In genomic region chr2:27975786-27976185, GRCm38 (mm10) we compare ENCODE assay signal across 19 mouse cellular contexts.
DNase-seq lines count a peak whose midpoint lies in the region; ATAC-seq lines count a peak whose summit lies in the region.
"Had no signal": no experiment of that assay in that cellular context is flagged by ENCODE, and none has a peak within 500 bp of the region (broad histone marks: within the 10 kb centered on the region; RNA-seq: fewer than 3 reads in every experiment).

No protein-coding gene starts in this region.

- no peak overlapping the region for H3K4me3 ChIP-seq in liver, embryonic 13.5 days (replicated peaks)
- no peak overlapping the region for H3K4me3 ChIP-seq in intestine, embryonic 16.5 days (ENCODE audit: low read length)
- H3K4me3 ChIP-seq: embryonic facial prominence, embryonic 13.5 days; heart, embryonic 12.5 days; hindbrain, embryonic 13.5 days; limb, embryonic 12.5 days; megakaryocyte, embryonic 14.5 days had no signal

- WGBS in liver, embryonic 13.5 days (ENCODE audit: insufficient replicate concordance), result 34% methylated on average over 3 of the region's 3 CpGs
- WGBS in intestine, embryonic 16.5 days, result 41% methylated on average over 3 of the region's 3 CpGs

- peaks cover 85% of the 10 kb centered on the region for H3K4me1 ChIP-seq in liver, embryonic 13.5 days (replicated peaks)
- no peaks in the 10 kb centered on the region for H3K4me1 ChIP-seq in intestine, embryonic 16.5 days (ENCODE audit: control insufficient read depth, insufficient read depth, low read length)
- H3K4me1 ChIP-seq: limb, embryonic 12.5 days; megakaryocyte, embryonic 14.5 days had no signal

- H3K9me3 ChIP-seq in liver, embryonic 13.5 days (replicated peaks), result no peaks in the 10 kb centered on the region
- H3K9me3 ChIP-seq in intestine, embryonic 16.5 days (ENCODE audit: control insufficient read depth, low read length), result no peaks in the 10 kb centered on the region
- H3K9me3 ChIP-seq: embryonic facial prominence, embryonic 13.5 days; hindbrain, embryonic 13.5 days; limb, embryonic 12.5 days had no signal

- DNase-seq in frontal cortex, postnatal 25 days (ENCODE audit: low spot score in 2 of 2), result no peak
- peak; percentile 21 to 25 for DNase-seq in left cerebral cortex, postnatal 36 days (ENCODE audit: low spot score in 2 of 2)
- DNase-seq in left cerebral cortex, adult 11 months (ENCODE audit: low spot score), result no peak
- DNase-seq in liver, embryonic 13.5 days, result no peak
- DNase-seq in right cerebral cortex, postnatal 36 days (ENCODE audit: low spot score in 2 of 2), result peak; percentile 10 to 29
- no peak for DNase-seq in urinary bladder, postnatal 36 days (ENCODE audit: low spot score in 2 of 2)
- DNase-seq: cerebellum, adult 18-20 months; gastrocnemius, postnatal 14 days; kidney, postnatal 25 days; thymus, postnatal 36 days had no signal

- peak overlapping the region; percentile 36 for H3K9ac ChIP-seq in liver, embryonic 13.5 days
- H3K9ac ChIP-seq in intestine, embryonic 16.5 days (ENCODE audit: low read depth, low read length), result no peak overlapping the region
- H3K9ac ChIP-seq: heart, embryonic 12.5 days; hindbrain, embryonic 13.5 days; limb, embryonic 12.5 days had no signal

- H3K27me3 ChIP-seq in liver, embryonic 13.5 days, result no peaks in the 10 kb centered on the region
- no peaks in the 10 kb centered on the region for H3K27me3 ChIP-seq in intestine, embryonic 16.5 days (replicated peaks; ENCODE audit: control insufficient read depth, insufficient read depth, low read length)
- H3K27me3 ChIP-seq: embryonic facial prominence, embryonic 13.5 days; heart, embryonic 12.5 days; hindbrain, embryonic 13.5 days; limb, embryonic 12.5 days had no signal

- peak overlapping the region; percentile 99 for H3K27ac ChIP-seq in liver, embryonic 13.5 days
- H3K27ac ChIP-seq in intestine, embryonic 16.5 days (ENCODE audit: low read length), result no peak overlapping the region
- H3K27ac ChIP-seq: embryonic facial prominence, embryonic 13.5 days; hindbrain, embryonic 13.5 days; stomach, postnatal 0 days had no signal

- H3K36me3 ChIP-seq in liver, embryonic 13.5 days, result no peaks in the 10 kb centered on the region; the same call in 1 of the 2 replicates
- H3K36me3 ChIP-seq in intestine, embryonic 16.5 days (ENCODE audit: control insufficient read depth, insufficient read depth, low read length), result peaks cover 11% of the 10 kb centered on the region; the same call in 1 of the 2 replicates
- H3K36me3 ChIP-seq: hindbrain, embryonic 13.5 days had no signal

- ATAC-seq in frontal cortex, adult (ENCODE audit: low TSS enrichment), result peak; percentile 34; the same call in 1 of the 2 replicates
- no peak for ATAC-seq in liver, embryonic 13.5 days (ENCODE audit: low read depth)
- no peak for ATAC-seq in intestine, embryonic 16.5 days
- ATAC-seq: intestine, postnatal 0 days had no signal

- H3K4me2 ChIP-seq in liver, embryonic 13.5 days, result no peak overlapping the region
- no peak overlapping the region for H3K4me2 ChIP-seq in intestine, embryonic 16.5 days (ENCODE audit: low read depth, low read length)
- H3K4me2 ChIP-seq: embryonic facial prominence, embryonic 13.5 days; heart, embryonic 12.5 days; hindbrain, embryonic 13.5 days; limb, embryonic 12.5 days had no signal

- intact Hi-C loops in left cerebral cortex, postnatal 36 days (cut with DNase I), result loop anchor here (2.0 kb wide), 2 partner anchors 49 to 205 kb away; no protein-coding TSS in a partner anchor

Comparison
In these comparisons a context has a peak if more than half of its experiments do, and no peak if none do; other contexts are left out.
1. DNase-seq: peak in left cerebral cortex, postnatal 36 days (2 of 2) and right cerebral cortex, postnatal 36 days (2 of 2); none in frontal cortex, postnatal 25 days (0 of 2), left cerebral cortex, adult 11 months (single experiment), liver, embryonic 13.5 days (single experiment) and urinary bladder, postnatal 36 days (0 of 2).